Mouse (Mus musculus) layer of hippocampus, adult 18-20 months (tissue): ENCODE measurements at regions not wholly inside any gene's neighbourhood (a gene's known extent, or its start where the extent isn't known, plus 50 kb on each side); places are given as distances from the start of the nearest gene placed in this dataset.
A peak's percentile ranks its signal among the peaks of the same experiment; 100 is the strongest.
"Not testable (repeated sequence)": the region's sequence is repeated elsewhere in the genome, so short reads cannot be mapped to it uniquely, and the experiment has no call there.

Experiments
- DNase-seq, 2 experiments: peaks; one replicate each; pipeline ENCODE4 v3.0.0; 2022; ENCODE audit warnings: low spot score in 2 of 2

DNA sequence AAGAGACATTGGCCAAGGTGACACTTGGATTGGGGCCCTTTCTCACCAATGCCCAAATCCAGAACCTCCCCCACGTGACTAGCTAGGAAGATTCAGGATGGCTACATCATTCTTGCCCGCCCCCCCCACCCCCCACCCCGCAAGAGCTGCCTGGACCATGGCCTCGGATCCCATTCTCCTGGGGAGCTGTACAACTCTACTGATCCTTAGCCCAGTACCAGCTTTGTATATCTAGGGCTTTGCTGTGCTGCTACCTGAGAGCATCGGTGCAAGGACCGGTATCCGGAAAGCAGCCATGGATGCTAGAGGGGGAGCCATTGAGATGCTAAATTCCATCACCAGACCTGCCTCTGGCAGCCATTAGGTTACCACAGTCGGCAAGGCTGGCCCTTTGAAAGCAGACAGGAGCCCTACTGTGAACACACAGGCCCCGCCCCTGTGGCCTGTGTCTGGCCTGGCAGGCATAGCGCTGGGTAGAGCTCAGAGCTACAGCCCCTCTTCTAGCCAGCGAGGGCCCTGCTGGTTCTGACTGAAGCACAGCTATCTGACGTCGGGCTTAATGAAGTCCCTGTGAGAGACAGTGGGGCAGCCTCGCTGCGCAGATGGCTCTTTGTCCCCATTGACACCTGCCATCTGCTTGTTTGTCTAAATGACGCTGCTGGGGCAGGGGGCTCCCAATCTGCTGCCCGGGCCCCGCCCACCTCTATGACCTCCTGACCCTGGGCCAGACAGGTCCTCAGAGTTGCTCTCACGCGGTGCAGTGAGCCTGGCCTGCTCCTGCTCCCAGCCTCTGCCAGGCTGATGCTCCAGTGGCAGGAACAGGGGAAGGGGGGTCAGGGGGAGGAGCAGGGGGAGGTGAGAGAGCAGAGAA lies 128.9 kb downstream of the Dll1 start:
- no peak for DNase-seq

DNA sequence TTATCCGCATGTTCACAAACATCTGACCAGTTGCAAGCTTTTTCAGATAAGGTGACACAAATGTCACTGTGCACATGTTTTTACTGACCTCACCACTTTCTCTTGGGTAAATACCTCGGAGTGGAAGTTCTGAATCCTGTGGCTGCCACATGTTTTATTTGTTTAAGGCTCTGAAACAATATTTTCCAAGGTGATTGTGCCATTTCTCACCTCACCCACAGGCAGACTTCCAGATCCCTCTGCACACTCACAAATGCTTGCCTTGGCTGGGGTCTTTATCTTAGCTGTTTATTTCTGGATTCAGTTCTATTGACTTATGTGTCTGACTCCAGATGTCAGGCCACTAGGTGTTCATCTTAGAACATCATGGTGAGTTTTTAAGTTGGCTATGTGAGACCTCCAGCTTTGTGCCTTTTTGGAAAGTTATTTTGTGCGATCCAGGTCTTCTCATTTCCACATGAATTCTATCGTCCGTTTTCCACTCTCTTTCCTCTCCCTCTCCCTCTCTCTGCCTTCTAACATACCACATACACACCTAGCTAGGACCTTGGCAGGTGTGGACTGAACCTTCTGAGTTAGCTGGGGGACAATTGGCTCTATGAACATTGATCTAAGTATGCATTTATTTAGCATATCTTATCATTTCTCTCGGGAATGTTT lies 133.6 kb downstream of the Dll1 start:
- DNase-seq = no peak

DNA sequence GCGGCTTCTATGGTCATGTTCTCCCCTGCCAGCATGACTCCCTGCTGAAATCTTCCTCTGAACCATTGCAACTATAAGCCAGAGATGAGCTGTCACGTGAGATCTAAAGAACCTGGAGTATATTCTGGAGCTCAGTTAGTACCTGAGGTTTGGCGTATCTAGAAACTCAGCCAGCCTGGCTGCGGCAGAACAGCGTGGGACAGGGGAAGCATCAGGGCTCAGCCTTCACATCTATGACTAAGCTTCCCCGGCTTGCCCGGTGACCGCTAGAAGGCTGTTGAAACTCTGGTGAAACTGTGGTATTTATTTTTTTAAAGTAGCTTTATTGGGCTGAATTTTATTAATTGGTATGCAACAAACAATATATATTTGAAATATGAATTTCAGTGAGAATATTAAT lies 134.3 kb downstream of the Dll1 start:
- no peak for DNase-seq

DNA sequence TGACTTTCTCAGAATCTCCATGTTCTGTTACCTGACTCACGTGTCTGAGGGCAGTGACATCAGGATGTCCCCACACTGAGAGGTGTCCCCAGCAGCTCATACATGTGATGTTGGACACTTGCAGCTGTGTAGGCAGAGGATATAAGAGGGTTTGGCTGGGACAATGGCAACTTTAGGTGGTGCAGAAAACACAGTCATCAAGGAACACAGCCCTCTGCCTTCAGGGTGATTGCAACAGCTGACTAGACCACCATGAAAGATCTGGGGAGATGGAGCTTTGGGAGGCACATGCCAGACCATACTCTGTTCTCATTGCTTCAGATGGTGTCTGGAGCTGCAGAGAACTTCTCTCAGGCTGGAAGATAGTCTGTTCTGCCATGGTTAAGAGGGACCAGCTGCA lies 135.2 kb downstream of the Dll1 start:
- no peak for DNase-seq

DNA sequence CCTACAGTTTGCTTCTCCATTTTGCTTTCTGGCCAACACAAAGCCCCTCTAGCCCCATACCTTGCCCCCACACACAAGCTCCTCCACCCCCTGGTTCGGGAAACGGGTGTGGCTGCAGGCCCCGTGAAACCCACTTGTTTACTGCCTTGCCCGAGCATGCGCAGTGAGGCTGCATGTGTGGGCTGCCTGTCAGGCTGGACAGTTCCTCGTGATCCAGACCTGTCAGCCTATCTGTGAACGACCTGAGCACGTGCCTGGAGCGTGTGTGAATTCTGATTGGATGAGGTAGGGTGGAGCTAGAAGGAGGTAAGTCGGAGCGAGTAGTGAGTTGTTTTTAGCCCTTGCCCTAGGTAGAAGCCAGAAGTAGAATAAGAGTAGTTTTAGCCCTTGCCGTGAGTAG lies 136.0 kb downstream of the Dll1 start:
- DNase-seq = not testable (repeated sequence)

DNA sequence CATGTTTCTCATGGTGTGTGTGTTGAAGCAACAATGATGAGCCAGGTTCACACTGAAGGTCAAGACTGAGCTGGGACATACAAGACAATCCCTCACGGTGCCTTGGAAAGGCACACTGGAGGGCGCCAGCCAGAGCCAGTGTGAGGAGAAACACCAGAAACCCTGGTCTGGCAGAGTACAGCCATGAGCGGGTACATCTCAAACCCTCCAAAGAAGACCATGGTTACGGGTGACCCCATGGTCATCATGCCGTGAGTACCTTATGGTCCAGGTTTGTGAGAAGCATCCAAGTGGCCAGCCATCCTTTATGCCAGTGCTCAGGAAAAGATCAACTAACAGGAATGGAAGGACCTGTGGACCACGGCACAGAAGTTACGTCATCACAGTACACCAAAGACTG lies 136.7 kb downstream of the Dll1 start:
- DNase-seq = no peak

DNA sequence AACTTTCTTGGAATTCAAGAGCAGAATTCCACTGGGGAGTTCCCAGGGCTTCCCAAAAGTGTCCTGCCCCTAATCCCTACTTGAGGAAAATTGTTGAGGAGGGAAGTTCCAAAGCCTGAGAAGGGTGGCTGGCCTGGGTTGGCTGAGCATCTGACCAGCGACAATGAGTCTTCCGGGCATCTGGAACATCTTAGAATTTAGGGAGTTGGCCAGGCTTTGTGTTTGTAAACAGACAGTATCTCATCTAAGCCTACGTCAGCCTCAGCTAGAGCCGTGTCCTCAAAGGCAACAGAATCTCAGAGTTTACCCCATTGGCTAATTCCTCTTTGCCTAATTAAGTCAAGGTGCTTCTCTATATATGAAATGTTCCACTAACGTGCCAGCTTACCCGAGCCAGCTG lies 141.6 kb downstream of the Dll1 start:
- no peak for DNase-seq

DNA sequence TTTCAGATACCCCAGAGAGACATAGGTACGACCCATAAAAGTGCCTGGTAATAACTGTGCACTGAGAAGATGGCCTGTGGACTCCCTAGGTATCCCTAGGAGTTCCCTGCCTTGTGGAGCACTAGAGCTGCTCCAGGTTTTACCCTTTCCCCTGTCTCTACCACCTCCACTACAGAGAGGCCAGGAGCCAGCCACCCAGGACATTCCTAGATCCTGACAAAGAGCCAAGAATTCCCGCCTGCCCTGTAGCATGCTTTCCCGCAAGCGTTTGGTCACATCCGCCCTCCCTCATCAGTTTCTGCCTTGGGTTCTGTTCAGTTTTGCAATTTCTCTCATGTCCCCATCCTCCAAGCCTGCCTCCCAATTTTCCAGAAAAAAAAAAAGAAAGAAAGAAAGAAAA lies 145.5 kb downstream of the Dll1 start:
- DNase-seq = no peak

DNA sequence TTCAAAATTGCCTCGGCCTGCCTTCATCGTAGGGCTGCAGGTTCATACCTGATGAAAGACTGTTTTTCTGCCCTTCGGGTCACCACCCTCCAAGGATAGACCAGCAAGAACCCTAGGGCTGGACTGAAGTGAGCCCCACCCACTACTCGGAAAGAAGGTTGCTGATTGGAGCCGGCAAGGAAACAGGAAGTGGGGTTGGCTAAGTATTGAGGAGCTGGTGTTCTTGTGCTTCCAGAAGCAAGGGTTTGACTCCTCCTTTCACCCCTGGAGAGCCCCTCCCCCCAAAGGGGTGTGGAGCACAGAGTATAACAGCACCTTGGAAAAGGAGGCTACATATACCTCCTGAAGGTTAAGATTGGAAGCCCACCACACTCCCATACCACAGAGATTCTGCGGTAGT lies 147.5 kb downstream of the Dll1 start:
- no peak for DNase-seq

DNA sequence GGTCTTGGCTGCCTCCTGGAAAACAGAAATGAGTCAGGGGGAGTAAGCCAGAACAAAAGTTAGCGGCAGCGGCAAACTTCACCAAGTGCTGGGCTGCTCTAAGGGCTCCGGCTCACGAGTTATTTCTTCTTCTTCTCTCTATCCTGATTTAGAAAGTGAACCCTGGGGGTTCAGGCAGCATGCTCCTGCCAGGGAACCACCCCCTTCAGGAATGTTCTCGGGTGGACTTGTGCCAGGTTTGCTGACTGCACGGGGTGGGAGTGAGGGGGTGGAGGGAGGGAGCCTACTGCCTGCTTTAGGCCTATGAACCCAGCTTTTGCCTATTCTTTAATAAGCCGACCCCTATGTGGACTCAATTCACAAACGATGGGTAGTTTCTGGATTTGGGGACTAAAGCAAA lies 148.6 kb downstream of the Dll1 start:
- peak in 1 of 2 experiments; percentile 28 for DNase-seq

DNA sequence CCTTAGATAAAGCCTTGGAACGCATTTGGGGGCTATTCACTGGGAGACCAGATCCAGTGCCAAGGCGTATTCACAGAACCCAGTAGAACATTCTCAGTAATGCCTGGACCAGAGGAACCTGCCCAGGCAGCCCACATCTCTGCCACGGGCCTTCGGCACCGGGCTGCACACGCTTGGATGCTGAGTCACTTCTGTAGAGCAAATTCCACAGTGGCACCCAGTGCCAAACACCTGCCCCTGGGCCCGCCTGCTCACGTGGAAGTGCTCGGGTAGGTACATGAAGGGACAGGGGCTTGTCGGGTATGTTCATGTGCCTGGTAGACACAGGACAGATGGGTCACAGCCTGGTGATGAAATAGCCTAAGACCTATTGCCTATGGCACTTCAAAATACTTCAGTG lies 152.8 kb downstream of the Dll1 start:
- no peak for DNase-seq

DNA sequence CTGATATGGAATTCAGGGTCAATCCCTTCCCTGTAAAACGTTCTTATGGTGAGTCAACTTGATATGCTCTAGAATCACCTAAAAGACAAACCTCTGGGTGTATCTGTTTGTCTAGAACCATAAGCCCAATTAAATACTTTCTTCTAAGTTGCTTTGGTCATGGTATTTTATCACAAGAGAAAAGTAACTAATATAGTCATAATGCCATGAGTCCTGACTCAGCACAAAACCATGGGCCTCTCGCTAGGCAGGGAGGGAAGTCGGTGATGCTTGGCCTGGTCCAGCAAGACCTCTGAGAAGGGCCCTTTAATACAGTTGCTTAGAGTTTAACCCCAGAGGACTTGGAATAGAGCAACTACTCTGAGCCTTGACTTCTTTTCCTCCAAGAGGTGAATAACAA lies 153.7 kb downstream of the Dll1 start:
- DNase-seq = no peak

DNA sequence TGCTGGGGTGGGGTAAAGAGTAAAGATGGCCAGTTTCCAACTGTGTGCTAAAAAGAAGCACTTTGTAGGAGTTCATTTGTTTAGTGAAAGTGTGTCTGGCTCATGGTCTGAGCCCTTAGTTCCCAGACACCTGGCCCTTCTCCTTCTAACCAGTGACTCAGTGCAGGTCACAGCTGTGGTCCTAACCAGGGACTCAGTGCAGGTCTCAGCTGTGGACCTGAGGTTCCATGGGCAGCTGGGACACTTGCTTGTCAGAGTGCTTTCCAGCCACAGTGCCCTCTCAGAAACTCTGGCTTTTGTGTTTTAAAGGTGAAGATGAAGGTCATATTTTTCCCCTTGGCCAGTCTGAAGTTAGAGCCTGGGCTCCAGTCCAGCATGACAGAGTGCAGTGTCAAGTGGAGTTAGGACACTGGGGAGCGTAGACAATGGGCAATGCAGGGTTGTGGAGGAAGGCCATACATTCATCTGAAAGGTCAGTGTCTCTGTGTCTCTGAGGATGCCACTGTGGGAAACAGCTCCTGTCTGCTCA lies 162.5 kb downstream of the Dll1 start:
- DNase-seq = no peak

DNA sequence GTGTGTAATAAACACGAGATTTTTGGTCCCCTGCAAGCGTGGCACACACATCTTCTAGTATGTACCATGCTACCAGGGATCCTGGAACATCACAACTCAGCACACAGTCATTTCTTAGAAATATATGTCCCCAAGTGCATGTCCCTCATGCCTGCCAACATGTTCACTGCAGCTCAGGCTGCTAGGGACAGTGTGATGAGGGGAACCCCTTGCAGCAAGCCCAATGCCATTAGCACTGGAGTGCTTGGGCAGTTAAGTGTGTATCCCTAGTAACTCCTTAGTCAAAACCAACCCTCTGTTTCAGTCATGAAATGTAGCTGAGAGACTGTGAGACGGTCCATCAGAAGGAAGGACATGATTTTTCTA lies 167.5 kb upstream of the Gm3448 start:
- no peak for DNase-seq

DNA sequence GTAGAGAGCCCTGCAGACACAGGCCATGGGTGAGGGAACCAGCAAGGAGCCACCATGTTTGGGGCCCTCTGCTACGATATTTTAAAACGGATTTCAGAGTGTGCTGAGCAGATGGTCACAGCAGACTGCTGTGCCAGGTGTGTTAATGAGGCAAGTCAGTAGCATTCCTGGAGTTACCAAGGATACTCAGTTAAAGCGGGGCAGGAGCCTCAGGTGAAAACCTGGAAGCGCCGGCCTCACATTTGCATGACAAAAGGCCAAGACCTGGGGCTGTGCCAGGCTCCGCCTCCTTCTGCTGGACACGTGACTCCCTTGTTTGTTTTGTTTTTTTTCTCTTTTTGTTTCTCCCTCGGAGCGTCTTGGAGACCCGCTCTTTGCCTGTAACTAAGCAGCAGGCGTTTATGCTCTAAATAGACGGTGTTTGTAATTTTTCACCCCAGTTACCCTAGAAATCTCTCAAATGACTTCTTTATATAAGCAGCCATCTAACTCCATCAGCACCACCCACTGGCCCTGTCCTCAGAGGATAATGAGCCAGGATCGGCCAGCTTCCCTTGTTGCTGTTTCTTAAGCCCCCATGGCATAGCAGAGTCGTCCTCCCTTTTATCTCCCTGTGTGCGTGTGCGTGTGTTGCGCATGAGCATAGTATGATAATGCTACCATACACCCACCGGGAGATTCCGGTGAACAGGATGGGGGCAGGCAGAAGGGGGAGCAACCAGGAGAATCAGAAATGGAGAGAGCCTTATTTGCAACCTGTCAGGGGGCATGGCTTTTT lies 166.9 kb upstream of the Gm3448 start:
- DNase-seq = peak; percentile 40 to 75

DNA sequence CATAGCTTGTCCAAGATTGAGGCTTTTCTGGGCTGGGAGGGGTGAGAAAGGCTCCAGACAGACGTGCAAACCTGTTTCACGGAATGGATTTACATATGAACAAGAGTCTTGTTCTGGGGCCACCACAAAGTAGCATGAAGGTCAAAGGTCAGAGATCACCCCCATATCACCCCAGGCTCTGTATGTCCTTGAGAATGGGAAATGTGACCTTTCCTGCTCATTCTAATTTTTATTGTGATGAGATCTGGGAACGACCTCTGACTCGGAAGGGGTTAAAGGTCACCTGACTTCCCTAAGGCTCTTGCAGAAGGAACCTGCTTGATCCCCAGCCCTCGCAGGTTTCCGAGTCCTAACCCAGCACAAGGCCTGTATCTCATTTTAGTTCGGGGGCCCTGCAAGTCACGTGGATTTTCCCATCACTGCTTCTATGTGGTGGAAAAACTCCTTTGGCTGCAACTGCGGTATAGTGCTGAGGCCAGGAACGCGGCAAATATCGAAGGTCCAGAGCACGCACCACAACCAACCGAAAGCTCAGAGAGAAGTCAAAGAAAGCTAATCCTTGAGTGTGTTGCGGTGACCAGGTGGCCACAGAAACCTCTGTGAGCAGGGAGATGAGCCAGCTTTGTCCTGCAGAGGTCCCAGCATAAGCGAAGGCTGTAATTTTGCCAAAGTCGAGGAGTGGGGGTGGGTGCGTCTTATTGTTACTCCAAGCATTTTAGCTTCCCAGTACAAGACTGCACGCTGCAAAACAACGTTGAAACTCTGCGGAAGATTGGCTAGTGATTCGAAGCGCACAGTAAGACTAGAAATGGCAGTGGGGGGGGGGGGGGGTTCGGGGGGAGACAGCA lies 166.1 kb upstream of the Gm3448 start:
- no peak for DNase-seq

DNA sequence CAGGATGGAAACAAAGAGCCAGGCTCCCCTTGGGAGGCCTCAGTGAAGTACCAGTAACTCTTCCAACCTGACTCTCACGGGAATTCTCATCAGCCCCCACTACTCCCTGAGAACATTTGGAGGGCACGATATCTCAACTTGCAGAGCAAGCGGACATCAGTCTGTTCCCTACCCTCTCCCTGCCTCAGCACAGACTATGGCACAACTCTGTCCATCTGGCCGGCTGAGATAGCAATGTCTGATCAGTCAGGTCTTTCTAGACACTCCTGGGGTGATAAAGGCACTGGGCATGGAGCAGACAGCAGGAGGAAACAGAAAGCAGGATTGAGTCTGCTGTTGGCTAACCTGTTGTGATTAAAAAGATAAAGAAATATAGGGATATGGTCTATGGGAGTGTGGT lies 164.5 kb upstream of the Gm3448 start:
- DNase-seq = no peak

DNA sequence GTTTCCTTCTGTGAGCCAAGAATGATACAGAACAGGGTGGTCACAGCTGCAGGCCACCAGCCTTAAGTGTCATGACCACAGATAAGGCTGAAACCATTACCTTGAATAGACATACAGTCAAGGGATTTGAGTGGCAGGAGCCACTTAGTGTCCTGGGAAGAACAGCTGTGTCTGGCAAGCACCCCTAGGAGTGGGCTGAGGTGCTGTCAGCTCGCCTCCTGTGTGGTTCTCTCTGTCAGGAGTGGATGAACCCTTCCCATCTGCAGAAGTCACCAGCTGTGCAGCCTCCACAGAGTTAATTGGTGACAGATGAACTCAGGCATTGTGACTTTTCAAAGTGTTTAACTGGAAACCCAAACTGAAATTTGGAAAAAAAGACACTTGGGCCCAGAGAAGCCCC lies 163.2 kb upstream of the Gm3448 start:
- DNase-seq = no peak

DNA sequence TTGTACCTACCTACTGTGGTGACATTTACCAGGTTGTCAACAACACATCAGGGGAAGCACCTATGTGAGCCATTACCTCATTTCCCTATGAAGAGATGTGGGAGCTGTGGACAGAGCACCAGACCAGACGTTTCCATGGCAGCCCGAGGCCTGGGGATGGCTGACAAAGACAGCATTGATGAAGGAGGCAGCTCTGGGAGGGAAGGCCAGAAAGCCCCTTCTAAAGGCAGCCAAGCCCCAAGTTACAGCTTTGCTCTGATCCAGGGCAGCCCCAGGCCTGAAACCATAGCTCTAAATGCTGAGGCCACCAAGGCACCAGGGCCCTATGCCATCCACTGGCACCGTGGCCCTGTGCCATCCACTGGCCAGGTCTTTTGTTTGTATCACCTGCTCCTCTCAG lies 157.9 kb upstream of the Gm3448 start:
- no peak for DNase-seq

DNA sequence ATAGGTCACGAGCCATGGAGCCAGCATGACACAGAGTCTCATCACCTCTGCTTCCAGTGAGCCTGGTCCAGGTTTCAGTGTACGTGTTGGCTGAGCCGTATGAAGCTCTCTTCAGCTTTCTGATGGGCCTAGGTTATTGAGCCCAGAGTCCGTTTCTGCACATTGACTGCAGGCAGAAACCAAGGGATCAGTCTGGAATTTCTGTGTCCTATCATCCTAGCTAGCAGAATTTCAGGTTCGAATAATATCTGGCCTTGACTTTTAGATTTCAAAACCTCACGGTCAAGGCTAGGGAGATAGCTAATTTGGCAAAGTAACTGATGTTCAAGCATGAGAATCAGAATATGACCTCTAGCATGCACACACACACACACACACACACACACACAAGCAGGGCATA lies 156.0 kb upstream of the Gm3448 start:
- no peak for DNase-seq

DNA sequence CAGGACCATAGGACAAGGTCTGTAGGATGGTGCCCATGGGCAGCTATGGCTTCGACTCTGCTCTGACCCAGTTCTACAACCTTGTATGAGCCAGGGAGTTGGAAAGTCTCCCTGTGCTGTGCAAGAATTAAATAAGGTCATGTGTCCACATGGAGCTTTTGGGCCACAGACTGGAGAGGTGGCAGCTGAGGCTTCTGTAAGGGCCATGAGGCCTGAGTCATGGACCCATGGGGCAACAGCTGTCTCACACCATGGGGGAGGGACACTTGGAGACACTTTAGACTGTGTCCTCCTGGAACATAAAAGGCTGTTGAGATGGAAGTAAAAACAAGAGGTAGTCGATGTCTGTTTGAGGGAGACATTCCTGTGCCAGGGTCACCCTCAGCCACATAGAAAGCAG lies 154.5 kb upstream of the Gm3448 start:
- DNase-seq = no peak
